Mouse (Mus musculus): Measurements from ENCODE around the gene Dbil5.
"Not testable (repeated sequence)": the region's sequence is repeated elsewhere in the genome, so short reads cannot be mapped to it uniquely, and the experiment has no call there.

Dbil5 gene

DNA sequence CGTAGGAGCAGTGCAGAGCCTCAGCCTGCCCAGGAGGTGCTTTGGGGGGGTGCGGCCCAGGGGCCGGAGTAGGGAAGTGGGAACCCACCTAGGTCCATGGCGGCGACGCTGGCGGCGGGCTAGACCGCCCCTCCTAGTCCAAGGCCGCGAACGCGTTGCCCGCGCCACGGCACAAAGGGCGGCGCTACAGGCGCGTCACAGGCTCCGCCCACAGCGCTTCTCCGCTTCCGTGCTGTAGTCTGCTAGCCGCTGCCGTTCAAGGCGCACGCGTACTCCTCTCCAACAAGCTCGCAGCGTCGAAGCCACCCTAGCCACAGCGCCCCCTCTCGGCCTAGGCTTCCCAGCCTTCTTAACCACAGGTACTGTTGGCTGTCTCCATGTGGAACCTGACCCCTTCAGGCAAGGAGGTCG is at the start of gene Dbil5, which contains the start of gene Gemin4:
Gene Dbil5 (plus strand): TSS at position 219 of the 411 bp plus-strand sequence.
Gene Gemin4 (minus strand): TSS at position 275 of the 411 bp plus-strand sequence.
- DNase-seq (ENCODE audit: low spot score in 2 of 2), result peak; percentile 92 to 94

DNA sequence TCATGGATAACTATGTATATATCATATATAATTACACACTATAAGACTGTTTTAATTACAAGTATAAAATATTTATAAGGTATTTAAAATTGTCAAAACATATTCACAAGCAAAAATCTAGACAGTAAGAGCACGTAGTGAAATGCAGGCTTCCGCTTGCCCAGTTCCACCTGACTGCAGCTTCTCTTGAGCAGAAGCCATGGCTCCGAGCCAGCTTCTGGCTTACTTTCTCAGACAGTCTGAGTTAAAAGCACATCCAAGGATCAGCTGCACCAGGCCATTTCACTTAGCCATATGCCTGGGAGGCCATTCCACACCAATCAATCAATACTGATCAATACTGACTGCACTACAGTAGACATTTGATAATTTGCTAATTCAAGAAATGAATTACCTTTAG is 48.4 kb upstream of the Dbil5 start:
- no peak for DNase-seq (ENCODE audit: low spot score in 2 of 2)

GRCm38 (mm10) chr11:76170207-76170606 is 47.2 kb upstream of the Dbil5 start:
- DNase-seq (ENCODE audit: low spot score in 2 of 2), result no peak

- DNase-seq (ENCODE audit: low spot score in 2 of 2), result peak in 1 of 2 experiments; percentile 3
These were observed 38.5 kb upstream of the Dbil5 start for GRCm38 (mm10) chr11:76178726-76179494.

DNA sequence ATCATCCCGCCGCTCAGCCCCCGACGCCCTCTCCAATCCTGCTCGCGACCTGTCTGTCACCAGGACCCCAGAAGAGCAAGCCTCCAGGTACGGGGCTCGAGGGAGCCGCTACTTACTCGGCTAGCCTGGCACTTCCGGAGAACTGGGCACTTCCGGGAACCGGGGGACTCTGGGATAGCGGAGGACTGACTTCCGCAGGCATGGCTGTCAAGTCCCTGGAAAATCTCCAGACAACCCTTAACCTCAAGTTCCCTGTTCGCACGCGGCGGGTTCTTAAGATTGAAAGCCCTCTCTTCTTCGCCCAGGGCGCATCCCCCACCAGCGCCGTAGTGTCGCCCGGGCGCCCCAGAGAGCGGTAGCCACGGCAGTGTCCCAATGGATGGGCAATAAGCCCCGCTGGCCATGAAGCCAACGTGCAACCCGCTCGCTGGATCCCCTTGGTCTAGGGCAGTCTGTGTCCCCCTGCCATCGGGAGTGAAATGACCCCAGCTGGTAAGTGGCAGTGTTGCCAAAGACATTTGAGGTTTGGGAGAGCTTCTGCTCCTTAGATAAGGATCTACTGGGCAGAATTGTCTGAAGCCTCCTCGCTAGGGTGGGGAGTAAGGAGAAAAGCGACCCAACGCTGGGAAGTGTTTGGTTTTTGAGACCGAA is 37.8 kb upstream of the Dbil5 start, which contains the start of the genes Vps53 and Fam57a:
Gene Vps53 (minus strand): TSS at position 153 of the 651 bp plus-strand sequence.
Gene Fam57a (plus strand): TSS at position 177 of the 651 bp plus-strand sequence.
- DNase-seq (ENCODE audit: low spot score in 2 of 2), result peak; percentile 63 to 72

GRCm38 (mm10) chr11:76180146-76180540 is 37.3 kb upstream of the Dbil5 start:
- no peak for DNase-seq (ENCODE audit: low spot score in 2 of 2)

DNA sequence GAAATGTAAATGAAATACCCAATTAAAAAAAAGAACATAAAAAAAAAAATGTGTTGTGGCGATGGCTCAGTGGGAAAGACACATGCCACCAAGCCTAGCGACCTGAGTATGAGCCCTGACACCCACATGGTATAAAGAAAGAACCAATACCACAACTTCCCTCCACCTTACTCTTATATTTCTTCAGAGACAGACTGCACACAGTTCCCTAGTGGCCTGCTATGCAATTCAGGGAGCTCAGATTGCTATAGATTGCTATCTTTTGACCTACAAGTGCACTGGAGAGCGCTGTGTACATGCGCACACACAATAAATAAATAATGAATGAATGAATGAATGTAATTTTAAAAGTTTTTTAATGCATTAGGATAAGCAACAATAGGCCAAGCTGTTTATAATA is 33.7 kb upstream of the Dbil5 start:
- DNase-seq (ENCODE audit: low spot score in 2 of 2), result no peak

- DNase-seq (ENCODE audit: low spot score in 2 of 2), result no peak
These were observed 30.5 kb upstream of the Dbil5 start for GRCm38 (mm10) chr11:76186908-76187307.

DNA sequence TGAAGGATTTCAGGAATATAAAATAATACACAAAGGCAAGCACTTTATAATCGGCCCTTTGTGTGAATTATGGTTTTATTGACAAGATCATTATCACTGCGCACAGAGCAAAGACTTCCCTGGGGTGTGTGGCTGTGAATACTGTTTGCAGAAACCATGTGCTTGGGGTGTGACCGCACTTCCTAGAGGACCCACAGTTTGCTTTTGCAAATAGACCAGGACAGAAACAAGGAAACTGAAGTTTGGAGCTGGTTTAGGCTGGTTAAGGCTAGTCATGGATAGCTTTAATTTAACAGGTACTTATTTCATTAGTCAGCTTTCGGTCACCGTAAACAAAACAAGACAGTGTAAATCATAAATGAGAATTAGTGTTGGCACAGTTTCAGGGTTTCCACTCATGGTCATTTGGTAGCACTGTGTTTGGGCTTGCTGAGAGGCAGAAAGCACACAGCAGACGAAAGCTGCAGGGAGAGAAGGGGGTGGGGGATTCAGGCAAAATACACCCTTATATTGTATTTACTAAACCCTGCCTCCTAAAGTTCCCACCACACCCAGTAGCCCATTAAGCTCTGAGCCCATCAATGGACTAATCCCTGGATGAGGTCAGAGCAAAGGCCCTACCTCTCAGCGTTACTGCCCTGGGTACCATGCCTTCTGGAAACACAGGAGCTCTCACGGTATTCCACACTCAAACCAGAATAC is 21.0 kb upstream of the Dbil5 start:
- DNase-seq (ENCODE audit: low spot score in 2 of 2), result no peak

DNA sequence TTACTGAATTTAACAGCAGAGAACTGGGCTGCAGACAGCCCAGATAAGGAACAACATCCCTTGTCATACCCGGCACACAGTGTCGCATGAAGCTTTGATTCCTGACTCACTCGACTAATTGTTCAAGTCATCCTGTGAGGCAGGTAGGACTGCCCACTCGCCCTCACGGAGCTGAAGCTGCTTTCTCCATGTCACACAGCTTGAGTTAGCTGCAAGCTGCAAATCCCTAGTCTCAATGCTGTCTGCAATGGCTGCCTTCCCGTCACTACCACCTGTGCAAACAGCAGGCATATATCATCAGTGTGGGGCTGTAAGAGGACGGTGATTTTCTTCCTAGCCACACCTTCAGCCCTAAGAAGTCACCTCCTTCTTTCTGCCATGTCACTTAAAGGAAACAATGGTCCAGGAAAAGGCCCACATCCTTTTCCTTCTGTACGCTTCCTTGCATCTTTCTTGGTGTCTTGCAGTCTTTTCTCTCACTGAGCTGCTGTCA is 20.4 kb upstream of the Dbil5 start:
- no peak for DNase-seq (ENCODE audit: low spot score in 2 of 2)

- peak; percentile 53 to 61 for DNase-seq (ENCODE audit: low spot score in 2 of 2)
These were observed 15.4 kb upstream of the Dbil5 start for GRCm38 (mm10) chr11:76201761-76202674.

DNA sequence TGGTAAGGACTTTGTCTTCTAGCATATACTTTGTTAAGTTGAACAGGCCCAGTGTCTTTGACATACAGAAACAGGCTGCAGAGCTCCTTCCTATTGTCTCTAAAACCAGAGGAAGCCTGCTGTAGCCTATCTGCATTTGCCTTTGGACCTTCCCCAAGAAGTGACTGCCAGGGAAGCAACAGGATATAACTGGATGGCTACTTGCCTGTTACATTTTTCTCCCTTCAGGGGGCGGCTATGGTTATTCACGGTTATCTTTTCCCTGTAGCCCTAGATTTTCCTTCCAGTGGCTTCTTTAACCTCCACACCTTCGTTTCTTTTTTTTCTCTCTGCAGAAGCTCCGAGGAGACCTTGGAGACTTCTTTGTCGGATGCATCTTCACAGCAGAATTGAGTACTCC is 10.6 kb upstream of the Dbil5 start:
- DNase-seq (ENCODE audit: low spot score in 2 of 2), result no peak

- no peak for DNase-seq (ENCODE audit: low spot score in 2 of 2)
These were observed 7.0 kb upstream of the Dbil5 start for GRCm38 (mm10) chr11:76210228-76210985.

DNA sequence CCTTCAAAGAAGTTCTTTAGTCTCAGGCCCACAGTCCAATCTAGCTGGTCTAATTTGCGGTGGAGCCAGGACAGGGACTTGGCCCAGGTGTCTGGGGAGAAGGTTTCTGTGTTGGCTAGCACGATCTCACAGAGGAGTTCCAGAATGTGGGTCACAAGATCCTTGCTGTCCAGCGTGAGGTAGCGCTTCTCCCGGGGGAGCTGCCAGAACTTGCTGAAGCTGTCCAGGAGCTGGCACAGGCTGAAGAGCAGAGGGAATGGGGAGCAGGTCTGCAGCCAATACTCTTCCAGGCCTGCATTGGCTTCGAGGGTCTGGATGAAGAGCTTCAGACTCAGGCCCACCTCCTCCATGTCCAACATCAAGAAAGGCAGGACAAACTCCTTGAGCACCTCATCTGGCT is 5.8 kb upstream of the Dbil5 start:
- DNase-seq (ENCODE audit: low spot score in 2 of 2), result not testable (repeated sequence)

- DNase-seq (ENCODE audit: low spot score in 2 of 2), result no peak
These were observed 3.6 kb upstream of the Dbil5 start for GRCm38 (mm10) chr11:76213841-76214240.

DNA sequence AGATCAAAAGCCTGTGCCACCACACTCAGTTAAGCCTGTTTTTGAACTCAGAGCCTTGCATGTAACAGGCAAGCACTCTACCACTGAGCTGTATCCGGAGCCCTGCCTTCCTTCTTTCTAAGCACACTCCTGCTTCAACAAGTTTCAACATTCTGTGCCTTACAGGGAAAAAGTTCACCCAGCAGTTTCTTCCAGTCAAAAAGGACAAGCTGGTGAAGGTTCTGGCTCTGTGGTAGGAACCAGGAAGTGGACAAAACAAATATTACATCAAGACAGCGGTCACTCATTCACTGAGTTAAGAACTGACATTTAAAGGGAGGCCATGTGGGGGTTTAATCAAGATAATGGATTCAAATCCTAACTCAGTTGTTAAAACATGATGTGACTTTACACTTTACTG is 2.4 kb upstream of the Dbil5 start:
- DNase-seq (ENCODE audit: low spot score in 2 of 2), result no peak

GRCm38 (mm10) chr11:76216049-76216540 is 1.3 kb upstream of the Dbil5 start:
- DNase-seq (ENCODE audit: low spot score in 2 of 2), result no peak

DNA sequence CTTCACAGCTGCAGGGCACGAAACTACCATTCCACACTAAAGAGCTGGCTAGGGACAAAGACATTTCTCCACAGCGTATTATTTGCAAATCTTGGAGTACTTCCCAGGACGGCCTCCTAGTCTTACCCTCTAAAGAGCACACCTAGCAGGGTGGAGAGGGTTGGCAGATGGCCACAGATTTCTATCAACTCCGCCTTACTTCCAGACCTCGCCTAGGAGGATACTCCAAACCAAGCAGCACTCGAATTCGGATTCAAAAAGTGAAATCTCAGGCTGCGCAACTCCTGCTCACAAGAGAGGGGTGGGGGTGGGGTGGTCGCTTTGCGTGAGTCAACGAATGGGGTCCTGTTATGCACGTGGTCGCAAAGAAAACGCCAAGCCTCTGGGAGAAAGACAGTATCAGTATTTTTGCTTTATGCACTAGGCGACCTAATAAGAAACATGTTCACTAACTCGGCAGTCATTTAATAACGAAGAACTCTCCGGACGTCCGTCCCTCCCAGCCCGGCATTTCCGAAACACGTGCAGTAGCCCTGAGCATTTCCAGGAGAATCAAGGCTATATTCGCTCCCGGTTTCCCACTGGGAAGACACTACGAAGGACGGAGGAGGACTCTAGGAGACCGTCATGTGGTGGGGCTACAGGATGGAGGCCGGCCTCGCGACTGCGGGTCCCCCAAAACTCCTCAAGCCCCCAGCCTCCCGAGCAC is 573 bp upstream of the Dbil5 start:
- peak in 1 of 2 experiments; percentile 7 for DNase-seq (ENCODE audit: low spot score in 2 of 2)

GRCm38 (mm10) chr11:76224631-76225030 is 7.2 kb downstream of the Dbil5 start:
- no peak for DNase-seq (ENCODE audit: low spot score in 2 of 2)

Data from spleen, postnatal 14 days (tissue).